Mouse (Mus musculus): ENCODE results near the gene Idi2.

GRCm38 (mm10) chr13:8999464-8999863 lies 46.8 kb downstream of the Idi2 start:
- TF ChIP-seq GATA1 (IDR thresholded peaks at IDR 0.05; ENCODE audit: borderline replicate concordance, low read length): no peak
- no peak for TF ChIP-seq CTCF (IDR thresholded peaks at IDR 0.05; ENCODE audit: low read depth, low read length)
- TF ChIP-seq POLR2AphosphoS5 (IDR thresholded peaks at IDR 0.05; ENCODE audit: insufficient replicate concordance, low read depth, low read length): no peak
